In genomic region chr11:116671112-116671844, GRCm38 (mm10) we compare ENCODE assay signal across 8 mouse cellular contexts. TPM values are rescaled to one million over a fixed set of nuclear protein-coding genes. Genes with fewer than 3 reads are reported as not detected.
DNase-seq lines count a peak whose midpoint lies in the region; ATAC-seq and TF ChIP-seq lines count a peak whose summit lies in the region.

No protein-coding gene starts in this region.

- DNase-seq in ZHBTc4 (ENCODE audit: low read depth, low spot score) = peak; percentile 99
- peak; percentile 98 for DNase-seq in gastrocnemius, adult 2 months
- DNase-seq in hindlimb bud, embryonic 11.5 days (ENCODE audit: extremely low spot score, low read depth, low spot score) = peak; percentile 100
- DNase-seq in left cerebral cortex, adult 8-10 months (ENCODE audit: low spot score in 2 of 2) = peak; percentile 94 to 99
- DNase-seq in right cerebral cortex, postnatal 10 days (ENCODE audit: low spot score in 2 of 2) = peak; percentile 98 to 99
- DNase-seq in urinary bladder, postnatal 25 days (ENCODE audit: low spot score) = peak; percentile 99

- H3K9me3 ChIP-seq in megakaryocyte, embryonic 14.5 days = no peaks in the 10 kb centered on the region

- intact Hi-C loops in gastrocnemius, adult 2 months (cut with DNase I) = loop anchor here (1.0 kb wide), 2 partner anchors 28 to 137 kb away; no protein-coding TSS in a partner anchor

- peak; percentile 89 for TF ChIP-seq CTCF in gastrocnemius, adult 2 months (IDR thresholded peaks at IDR 0.05)

- ATAC-seq in common myeloid progenitor, adult 5-6 weeks (replicated peaks; ENCODE audit: low read depth, poor library complexity, severe bottlenecking) = peak; percentile 94

- peaks cover 33% of the 10 kb centered on the region for H3K27me3 ChIP-seq in megakaryocyte, embryonic 14.5 days (replicated peaks)

- peak overlapping the region; percentile 91 for H3K4me3 ChIP-seq in gastrocnemius, adult 2 months
- H3K4me3 ChIP-seq in megakaryocyte, embryonic 14.5 days (replicated peaks) = peak overlapping the region; percentile 98

- peaks cover 36% of the 10 kb centered on the region for H3K36me3 ChIP-seq in megakaryocyte, embryonic 14.5 days (replicated peaks; ENCODE audit: low read length)

- H3K4me1 ChIP-seq in megakaryocyte, embryonic 14.5 days = peaks cover 81% of the 10 kb centered on the region

- H3K27ac ChIP-seq in gastrocnemius, adult 2 months = peak overlapping the region; percentile 91

RNA-seq across cellular contexts. Expression of gene Cygb, which starts 17.2 kb away (rescaled TPM):
- not detected in 2 replicates for total RNA-seq in common myeloid progenitor, adult 5-6 weeks (2017)
- total RNA-seq in gastrocnemius, adult 2 months (2021) = 10 to 100 TPM in 1 of 2 experiments, 1 to 10 TPM in 1; 9.6 to 14.7 TPM
- total RNA-seq in left cerebral cortex, adult 8-10 months (2022) = 10 to 100 TPM; 55.8 to 62.7 (median 58.2) TPM
- polyA plus RNA-seq in megakaryocyte, embryonic 14.5 days (2012; ENCODE audit: insufficient read depth, low replicate concordance) = not detected in 2 replicates

RNA-seq across cellular contexts. Expression of gene Prcd, which starts 17.9 kb away (rescaled TPM):
- not detected in 2 replicates for total RNA-seq in common myeloid progenitor, adult 5-6 weeks (2017)
- total RNA-seq in gastrocnemius, adult 2 months (2021) = 1 to 10 TPM in 1 of 2 experiments, not detected in 1; 1.0 TPM
- 1 to 10 TPM; 5.0 to 7.0 (median 5.5) TPM for total RNA-seq in left cerebral cortex, adult 8-10 months (2022)
- polyA plus RNA-seq in megakaryocyte, embryonic 14.5 days (2012; ENCODE audit: insufficient read depth, low replicate concordance) = not detected in 2 replicates

RNA-seq across cellular contexts. Expression of gene Rhbdf2, which starts 44.5 kb away (rescaled TPM):
- total RNA-seq in common myeloid progenitor, adult 5-6 weeks (2017) = 2.1 and 2.4 TPM in 2 replicates
- 10 to 100 TPM; 11.6 to 14.4 TPM for total RNA-seq in gastrocnemius, adult 2 months (2021)
- total RNA-seq in left cerebral cortex, adult 8-10 months (2022) = 1 to 10 TPM; 1.1 to 1.6 (median 1.3) TPM
- 22.9 and 66.2 TPM in 2 replicates for polyA plus RNA-seq in megakaryocyte, embryonic 14.5 days (2012; ENCODE audit: insufficient read depth, low replicate concordance)

Comparison
In these comparisons a context has a peak if more than half of its experiments do, and no peak if none do; other contexts are left out.
1. Peak in every context shown above with its lines: DNase-seq, ATAC-seq, H3K4me3 ChIP-seq and H3K27ac ChIP-seq.
2. RNA of gene Cygb, which starts 17.2 kb away (total RNA-seq): 55.8 to 62.7 TPM in left cerebral cortex, adult 8-10 months and 9.6 to 14.7 TPM in gastrocnemius, adult 2 months; not detected in common myeloid progenitor, adult 5-6 weeks; every median in the first group is over 10 times any median in the second.